Mouse (Mus musculus): Measurements from ENCODE around the gene Map1b.
A peak's percentile ranks its signal among the peaks of the same experiment; 100 is the strongest.

Gene Map1b

DNA sequence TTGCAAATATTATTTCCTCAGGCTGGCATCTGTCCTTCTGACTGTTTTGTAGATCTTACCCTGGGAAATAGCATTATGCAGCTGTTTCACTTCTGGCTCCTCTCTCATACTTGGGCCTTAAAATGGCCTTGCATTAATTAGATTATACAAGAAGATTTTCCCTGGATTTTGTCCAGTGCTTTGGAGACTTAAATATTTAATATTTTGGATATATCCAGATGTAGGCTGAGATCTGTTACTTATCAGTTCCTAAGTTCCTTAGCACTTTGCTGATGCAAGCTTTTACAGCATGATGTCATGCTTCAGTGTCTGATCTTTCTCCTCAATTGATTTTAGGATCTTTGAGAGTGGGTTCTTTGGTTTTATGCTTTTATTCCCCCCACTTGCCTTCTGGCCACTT, 11.6 kb upstream of the Map1b start:
- DNase-seq (ENCODE audit: low spot score): peak; percentile 45

DNA sequence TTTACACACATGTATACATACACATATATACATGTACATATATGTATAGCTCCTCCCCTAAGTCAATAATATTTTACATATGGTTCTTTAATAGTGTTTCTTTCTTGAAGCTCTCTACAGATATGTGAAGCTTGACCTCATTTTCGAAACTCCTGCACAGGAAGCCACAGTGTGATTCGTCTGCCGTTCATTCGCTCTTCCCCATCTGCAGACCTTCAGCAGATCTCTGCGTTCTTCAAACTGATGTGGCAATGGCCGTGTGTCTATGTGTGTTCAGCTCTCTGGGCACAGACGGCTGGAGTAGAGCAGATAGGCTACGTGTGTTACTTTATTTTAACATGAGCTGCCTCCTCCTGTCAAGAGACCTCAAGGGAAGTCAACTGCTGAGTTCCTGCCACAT, 9.2 kb upstream of the Map1b start:
- DNase-seq (ENCODE audit: low spot score): no peak

DNA sequence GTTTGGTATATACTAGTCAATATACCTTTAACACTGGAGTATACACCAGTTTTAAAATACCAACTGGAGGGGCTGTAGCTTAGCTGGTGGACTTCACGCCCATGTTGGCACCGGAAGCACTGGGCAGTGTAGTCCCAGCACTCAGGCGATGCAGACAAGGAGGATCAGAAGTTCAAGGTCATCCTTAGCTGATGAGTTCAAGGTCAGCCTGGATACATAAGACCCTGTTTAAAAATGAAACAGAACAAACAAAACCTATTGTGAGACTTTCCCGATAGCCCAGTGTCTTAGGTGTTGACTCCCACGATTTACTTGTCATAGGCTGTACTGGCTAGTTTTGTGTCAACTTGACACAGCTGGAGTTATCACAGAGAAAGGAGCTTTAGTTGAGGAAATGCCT, 1.5 kb upstream of the Map1b start:
- no peak for DNase-seq (ENCODE audit: low spot score)

DNA sequence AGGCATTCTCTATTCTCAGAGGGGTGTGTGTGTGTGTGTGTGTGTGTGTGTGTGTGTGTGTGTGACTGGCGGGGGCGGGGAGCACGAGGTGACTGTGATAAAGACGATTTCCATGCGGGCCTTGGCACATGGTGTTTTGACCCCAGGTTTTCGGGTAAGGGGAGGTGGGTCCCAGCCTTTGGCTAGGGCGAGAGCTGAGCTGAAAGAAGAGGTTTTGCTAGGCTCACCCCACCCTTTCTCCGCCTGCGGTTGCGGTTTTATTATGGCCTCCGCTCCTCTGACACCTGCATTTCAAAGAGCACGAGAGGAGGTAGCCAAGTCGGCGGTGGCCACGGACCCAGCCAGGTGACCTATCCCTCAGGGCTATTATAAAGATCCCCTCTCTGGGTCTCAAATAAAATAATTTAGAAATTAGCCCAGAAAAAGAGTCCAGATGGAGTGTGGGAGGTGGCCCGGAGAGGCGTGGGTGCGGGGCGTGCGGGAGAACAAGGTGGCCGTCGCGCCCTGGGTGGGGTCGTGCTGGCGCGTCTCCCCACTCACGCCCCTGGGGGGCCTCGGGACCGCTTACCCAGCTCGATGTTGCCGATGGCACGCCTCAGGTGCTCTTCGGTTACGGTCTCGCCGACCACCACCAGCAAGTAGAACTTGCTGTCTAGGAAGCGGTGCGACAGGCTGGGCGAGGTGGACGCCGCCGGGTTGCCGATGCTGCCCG, 448 bp downstream of the Map1b start:
- peak; percentile 60 for DNase-seq (ENCODE audit: low spot score)

DNA sequence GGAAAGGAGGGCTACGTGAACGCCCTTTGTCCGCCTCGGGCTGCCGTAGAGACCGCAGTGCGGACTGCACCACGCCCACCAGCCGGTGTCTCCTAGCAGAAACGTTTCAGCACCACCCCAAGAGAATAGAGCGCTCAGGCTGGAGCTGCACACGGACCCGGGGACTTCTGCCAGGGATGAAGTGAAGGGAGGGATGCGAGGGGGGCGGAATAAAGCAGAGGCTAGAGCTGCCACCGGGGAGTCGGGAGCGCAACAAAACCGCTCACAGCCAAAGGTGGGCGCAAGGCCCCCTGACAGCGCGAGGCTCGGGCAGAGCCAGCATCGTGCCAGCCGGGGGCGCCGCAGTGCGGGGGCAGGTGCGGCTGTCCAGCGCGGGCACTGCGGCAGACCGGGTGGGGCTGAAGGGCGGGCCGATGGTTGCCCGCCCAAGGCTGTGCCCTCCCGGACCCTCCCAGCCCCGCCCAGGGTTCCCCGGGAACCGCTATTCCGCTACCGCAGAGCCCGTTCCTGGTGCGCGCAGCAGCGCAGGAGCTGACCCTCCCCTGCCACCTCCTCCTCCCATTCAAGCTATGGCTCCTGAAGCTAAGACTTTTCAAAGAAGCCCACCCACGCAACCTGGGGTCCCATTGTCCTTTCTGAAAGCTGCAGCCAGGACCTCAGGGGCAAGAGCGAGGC, 1.3 kb downstream of the Map1b start:
- peak; percentile 95 for DNase-seq (ENCODE audit: low spot score)

DNA sequence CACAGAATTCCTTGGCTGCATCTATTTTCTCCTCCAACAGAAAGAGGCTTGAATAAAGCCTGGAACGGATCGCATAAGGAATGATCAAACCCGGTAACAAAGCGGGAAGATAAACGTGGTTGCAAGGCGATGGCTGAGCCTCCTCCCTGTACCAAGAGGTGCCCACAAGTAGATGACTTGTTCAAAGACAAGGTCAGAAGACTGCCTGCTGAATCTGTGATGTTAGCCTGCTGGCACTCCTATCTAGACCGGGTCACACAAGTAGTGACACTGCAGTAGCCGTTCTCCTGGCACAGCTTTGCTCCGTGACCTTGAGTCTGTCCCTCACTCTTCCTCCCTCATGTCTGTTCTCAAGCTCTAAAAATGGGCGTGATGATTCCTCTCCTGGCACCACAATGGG, 2.4 kb downstream of the Map1b start:
- peak; percentile 66 for DNase-seq (ENCODE audit: low spot score)

DNA sequence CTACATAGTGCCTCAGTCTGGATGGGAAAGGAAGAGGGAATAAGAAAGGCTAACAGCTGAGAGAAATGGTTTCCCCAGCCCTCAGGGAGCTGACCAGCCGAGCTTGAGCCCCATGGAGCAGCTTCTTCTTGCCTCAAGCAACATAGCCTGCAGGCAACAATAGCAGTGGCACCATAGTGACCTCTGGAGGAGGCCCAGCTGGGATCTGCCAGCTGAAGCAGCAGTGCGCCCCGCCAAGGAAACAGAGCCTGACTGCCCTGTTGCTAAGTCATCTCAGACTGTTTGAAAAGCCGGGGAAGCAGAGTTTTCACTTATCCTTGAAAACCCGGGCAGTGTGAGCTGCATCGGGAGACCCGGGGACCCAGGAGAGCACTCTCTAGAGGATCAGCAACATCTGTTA, 3.2 kb downstream of the Map1b start:
- peak; percentile 88 for DNase-seq (ENCODE audit: low spot score)

DNA sequence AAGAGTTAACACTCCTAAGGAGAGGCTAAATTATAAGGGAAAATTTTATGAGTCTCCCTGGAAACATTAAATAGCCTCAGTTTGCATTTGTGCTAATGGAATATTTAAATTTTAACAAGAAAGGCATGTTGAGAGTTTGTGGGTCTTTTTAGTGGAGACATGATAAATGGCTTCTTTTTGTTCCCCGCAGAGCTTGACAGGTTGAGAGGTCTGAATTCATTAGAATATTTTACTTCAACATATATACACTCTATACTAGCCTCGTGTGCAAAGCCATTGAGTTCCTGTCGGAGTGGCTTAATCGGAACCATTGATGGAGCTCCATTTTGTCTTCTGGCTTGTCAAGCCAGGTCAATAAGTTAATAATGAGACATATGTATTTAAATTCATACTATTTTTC, 6.4 kb downstream of the Map1b start:
- no peak for DNase-seq (ENCODE audit: low spot score)

DNA sequence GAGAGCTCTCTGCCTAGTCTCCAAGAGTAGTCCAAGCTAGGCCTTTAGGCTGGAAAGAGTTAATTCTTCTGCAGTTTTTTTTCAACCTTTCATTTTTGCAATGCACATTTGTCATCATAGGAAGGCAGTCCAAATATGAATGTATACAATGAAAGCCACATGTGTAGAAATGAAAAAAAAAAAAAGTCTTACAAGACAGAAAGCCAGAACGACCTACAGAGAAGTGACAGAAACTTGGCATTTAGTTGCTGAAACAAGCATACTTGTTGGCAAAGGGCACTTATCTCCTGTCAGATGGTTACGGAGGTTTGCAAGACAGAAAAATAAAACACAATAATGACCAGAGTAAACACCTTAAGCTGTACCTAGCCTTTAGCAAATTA, 9.8 kb downstream of the Map1b start:
- DNase-seq (ENCODE audit: low spot score): no peak

DNA sequence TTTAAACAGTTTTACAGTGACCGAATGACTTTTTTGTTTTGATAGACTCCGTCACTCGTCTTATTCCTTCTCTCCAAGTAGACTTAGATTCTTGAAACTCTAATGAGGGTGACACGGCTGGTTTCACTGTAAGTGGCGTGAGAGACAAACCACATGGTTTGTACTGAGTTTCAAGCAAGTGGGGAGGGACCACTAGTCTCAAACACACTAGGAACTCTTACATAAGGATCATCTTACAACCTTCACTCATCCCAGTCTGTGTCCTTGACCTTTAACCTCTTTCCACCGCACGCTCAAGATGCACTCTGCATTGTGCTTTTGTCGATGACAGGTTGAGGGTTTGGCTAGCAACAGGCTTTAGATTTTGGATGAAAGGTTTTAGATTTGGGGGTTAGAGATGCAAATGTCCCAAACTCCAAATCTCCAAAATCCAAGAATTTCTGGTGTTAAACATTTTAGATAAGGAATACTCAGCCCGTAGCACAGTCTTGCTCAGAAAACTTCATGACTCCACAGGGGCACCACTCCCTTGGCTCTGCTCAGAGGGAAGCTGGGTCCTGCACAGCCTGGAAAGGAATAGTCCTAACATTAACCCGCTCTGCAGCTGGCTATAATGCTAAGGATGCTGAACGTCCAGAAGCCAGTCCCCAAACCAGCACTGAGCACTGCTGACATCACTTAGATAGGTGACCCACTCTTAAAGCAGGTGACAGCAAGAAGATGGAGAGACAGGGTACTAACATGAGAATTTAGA, 10.3 kb downstream of the Map1b start:
- DNase-seq (ENCODE audit: low spot score): no peak

DNA sequence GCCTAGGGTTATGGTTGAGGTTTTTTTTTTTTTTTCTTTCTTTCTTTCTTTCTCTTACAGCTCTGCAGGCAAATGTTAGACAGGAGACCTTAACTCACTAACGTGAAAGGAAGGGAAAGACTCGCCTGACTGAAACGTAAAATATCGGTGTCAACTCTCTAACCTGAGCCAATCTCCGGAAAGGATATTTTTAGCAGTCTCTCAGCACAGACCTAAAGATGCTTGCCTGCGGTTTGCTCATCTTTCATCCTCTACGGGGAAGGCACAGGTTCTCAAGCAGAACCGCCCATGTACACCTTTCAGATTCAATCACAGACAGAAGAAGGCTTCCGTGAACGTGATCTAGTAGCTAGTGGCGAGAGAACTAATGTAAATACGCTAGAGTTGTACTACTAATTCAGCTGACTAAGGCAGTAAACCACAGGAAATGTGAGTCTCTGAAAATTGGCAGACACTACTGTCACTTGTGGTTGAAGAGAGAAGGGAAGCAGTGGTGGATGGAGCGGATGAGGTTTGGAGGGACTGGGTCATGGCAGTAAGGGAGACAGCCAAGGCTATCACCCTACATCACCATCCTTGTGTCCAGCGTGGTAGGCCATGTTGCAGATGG, 12.9 kb downstream of the Map1b start:
- no peak for DNase-seq (ENCODE audit: low spot score)

DNA sequence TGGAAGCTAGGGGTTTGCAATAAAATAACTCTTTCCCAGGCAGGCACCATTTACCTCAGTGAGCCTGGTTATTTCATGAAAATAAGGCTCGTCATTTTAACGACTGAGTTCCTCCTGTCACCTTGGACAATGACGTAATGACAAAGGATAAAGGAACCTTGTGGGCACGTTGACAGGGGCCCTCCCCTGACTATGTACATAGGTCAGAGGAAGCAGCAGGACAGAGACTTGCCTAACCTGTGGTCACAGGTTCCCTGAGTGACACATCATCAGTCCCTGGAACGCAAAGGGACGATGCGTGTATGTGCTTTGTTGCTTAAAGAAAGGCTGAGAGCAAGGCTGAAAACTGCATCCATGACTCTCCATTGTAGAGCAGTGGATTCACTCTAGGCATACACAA, 13.4 kb downstream of the Map1b start:
- no peak for DNase-seq (ENCODE audit: low spot score)

DNA sequence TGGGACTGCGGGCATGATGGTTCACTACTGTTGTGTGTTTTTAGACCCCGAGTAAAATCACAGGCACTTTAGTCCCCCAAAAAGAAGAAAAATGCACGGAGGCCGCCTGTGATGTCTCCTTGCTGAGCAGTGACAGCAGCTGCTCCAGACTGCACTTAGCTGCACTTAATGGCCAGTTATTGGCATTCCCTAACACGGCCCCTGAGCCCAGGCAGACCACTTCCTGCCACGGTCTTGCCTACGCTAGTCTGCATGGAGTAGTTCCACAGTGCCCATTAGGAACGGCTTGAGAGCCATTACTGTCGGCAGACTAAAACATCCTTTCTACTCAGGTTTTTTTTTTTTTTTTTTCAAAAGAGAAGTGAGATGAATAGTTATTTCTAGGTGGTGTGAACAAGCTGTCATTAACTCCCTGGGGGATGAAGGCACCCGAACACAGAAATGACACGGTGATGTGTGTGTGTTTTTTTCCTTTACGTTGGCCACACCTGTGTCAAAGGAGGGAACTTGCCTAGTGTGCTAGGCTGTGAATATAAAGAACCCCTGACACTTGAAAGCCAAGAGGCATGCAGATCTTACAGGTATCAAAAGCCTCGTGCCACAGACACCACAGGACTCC, 14.1 kb downstream of the Map1b start:
- DNase-seq (ENCODE audit: low spot score): peak; percentile 61

DNA sequence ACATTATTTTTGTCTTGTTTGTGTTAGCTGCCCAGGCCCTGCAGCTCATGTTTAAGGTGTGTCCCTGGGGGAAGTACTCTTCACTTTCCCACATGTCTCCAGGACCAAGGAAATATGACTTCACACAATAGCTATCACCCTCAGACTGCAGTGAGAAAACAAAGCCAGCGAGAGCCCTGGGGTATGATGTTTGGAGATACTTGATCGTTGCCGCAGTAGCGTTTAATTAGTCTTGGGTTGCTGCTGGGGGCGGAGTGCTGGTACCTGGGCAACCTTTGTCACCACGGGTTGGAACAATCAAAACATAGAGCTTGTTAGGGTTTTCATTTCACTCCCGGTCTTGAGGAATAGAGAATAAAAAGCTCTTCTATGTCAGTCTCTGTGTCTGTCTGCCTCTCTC, 14.9 kb downstream of the Map1b start:
- DNase-seq (ENCODE audit: low spot score): peak; percentile 49

DNA sequence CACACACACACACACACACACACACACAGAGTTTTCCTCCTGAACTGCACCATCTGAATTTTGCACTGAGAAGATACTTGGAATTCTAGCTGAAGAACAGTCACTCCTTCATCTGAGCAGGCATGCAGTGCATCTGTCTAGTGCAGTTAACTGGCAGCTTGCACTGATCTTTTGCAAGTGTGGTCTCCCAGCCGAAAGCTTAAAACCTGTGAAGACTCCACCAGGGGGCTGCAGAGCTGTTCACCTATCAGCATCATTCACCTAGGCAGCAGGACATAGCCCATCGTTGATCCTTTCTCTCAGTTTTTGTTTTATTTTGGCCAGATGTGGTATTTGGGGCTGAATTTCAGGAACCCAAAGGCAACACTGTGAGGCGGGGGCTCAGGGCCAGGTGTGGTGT, 15.7 kb downstream of the Map1b start:
- peak; percentile 58 for DNase-seq (ENCODE audit: low spot score)

DNA sequence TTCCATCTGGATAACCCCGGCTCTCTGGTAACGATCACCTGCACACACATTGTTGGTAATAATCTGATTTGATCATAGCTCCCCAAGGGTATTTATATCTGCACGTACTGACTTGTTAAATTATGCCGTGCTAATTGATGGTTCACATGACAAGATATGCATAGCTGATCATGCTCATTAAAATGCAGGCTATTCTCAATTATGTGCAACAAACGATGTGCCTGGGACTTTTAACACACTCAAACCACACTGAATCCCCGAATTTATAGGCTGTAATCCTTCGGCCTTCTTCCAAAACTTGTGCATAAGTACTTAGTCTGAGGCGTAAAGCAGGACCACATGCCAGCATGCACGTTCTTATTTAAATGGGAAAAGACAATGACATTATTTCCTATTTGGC, 16.6 kb downstream of the Map1b start:
- no peak for DNase-seq (ENCODE audit: low spot score)

DNA sequence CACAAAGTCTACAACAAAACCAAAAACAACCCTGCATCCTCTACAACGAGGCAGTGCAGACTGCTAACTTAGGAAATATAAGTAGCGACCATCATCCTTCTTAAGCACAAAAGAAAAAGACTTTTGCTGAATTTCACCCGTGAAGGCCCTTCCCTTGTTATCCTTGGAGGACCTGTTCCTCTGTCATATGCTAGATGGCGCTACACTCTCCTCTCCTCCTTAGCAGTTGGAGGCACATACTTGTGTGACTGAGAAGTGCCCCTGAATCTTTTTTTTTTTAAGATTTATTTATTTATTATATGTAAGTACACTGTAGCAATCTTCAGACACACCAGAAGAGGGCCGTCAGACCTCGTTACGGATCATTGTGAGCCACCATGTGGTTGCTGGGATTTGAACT, 20.2 kb downstream of the Map1b start:
- DNase-seq (ENCODE audit: low spot score): peak; percentile 46

DNA sequence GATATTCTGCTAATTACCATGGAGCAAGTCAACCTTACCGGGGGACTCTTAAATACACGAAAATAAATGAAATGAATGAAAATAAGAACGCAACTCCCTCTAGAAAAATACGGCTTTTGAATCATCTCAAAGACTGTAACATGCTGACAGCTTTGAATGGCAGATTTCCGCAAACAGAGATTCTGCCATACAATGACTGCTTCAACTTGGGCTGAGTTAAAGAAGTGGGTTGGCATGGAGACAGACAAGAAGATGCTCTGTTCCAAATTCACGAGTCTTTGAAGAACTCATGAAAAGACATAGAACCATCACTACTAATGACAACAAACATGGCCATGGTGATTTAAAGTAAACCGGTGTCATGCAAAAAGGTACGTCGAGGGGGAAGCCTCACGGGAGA, 21.9 kb downstream of the Map1b start:
- no peak for DNase-seq (ENCODE audit: low spot score)

DNA sequence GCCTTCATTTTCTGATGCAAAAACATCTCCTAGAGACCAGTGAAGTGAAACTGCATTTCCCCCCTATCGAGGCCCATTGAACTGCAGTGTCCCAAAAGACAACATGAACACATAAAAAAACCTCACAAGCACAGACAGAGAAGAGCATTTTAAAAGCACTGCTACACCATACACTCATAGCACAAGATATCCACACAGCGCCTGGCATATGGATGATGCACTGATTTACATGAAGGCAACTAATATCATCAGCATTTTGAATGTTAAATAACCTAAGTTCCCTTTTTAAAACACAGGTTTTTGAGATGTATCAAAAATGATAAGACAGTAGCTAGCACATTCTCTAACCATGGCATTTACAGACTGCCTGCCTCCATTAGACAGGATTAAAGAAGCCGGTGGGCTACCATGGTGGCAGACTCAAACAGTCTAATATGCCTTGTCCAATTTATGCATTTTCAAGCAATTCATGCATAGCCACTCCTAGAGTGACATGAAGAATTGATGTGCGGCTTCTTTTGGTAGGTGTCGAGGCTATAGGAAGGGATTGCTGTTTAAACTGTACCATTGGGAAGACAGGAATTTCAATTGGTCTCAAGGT, 22.9 kb downstream of the Map1b start:
- no peak for DNase-seq (ENCODE audit: low spot score)

DNA sequence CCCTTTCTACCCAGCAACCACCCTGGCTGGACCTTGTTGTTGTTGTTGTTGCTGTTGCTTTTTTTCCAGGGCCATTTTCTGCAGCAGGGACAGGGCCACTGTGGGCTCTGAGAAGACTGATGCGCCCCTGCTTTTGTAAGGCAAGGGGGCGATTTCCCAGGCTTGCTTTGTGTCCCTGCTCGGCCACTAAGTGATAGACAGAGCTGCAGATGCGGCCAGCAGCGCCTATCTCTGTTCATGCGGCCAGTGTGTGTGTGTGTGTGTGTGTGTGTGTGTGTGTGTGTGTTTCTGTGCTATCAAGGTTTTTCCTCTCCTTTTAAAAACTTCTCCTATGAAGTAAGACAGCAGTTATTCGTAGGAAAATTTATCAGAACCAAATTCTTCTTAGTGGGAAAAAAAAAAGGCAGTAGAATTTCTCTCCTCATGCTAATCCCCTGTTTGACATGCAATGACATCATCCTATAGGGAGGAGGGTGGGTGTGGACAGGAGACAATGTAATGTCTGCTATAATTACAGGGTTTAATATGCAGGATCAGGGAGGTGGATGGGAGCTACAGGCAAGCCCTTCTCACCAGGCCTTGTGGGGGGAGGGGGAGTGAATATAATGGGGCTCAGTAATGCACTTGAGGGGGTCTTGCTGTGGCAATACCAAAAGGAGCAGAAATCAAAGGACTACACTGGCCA, 23.6 kb downstream of the Map1b start:
- DNase-seq (ENCODE audit: low spot score): peak; percentile 41

DNA sequence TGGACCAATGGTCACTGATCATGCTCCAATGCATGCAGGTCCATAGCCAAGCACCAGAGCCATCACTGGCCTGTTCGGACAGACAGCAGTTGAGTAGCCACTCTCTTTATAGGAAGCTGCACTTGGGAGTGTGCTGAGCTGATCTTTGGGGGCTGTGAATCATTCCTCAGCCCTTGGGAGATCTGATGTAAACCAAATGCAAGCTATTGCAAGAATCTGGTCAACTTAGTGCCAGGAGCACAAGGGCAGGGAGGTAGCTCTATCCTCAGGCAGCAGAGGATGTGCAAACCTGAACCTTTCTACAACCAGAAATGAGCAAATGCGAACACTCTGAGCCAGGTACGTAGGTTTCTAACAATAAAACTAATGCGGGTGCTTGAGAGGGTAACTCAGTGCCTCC, 26.3 kb downstream of the Map1b start:
- peak; percentile 57 for DNase-seq (ENCODE audit: low spot score)
